Mouse (Mus musculus) testis, adult 2 months (tissue): ENCODE results near the gene Casp1.

Experiments used
- CTCF ChIP-seq: fragments of 200-500 bp; IDR thresholded peaks from 2 replicates; pipeline ENCODE4 v1.5.1; 2012; ENCODE audit warnings: low read depth, mild to moderate bottlenecking, inconsistent platforms, low read length, moderate library complexity; ENCODE audit not compliant: control insufficient read depth, insufficient read depth, insufficient replicate concordance
- POLR2A ChIP-seq: fragments of 200-500 bp; IDR thresholded peaks from 2 replicates; pipeline ENCODE4 v1.6.1; 2012; ENCODE audit warnings: low read depth, mild to moderate bottlenecking, inconsistent platforms, low read length, moderate library complexity; ENCODE audit not compliant: control insufficient read depth

DNA sequence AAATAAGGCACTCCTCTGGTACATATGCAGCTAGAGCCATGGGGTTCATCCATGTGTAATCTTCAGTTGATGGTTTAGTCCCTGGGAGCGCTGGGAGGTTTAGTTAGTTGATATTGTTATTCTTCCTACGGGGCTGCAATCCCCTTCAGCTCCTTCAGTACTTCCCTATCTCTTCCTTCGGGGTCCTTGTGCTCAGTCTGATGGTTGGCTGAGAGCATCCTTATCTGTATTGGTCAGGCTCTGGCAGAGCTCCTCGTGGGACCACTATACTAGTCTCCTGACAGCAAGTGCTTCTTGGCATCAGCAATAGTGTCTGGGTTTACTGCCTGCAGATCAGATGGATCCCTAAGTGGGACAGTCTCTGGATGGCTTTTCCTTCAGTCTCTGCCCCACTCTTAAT, 49.1 kb downstream of the Casp1 start:
- TF ChIP-seq CTCF, result no peak
- no peak for TF ChIP-seq POLR2A
